Mouse (Mus musculus) heart, embryonic 11.5 days (tissue): Measurements from ENCODE around the gene Sgsm1. TPM values are rescaled to one million over a fixed set of nuclear protein-coding genes. Genes with fewer than 3 reads are reported as not detected.
A peak's percentile ranks its signal among the peaks of the same experiment; 100 is the strongest.

Experiments
- ATAC-seq: fragments of 200-750 bp; cut with Nextera tagmentation; replicated peaks from 2 replicates; pipeline ENCODE4 v1.8.0; 2017; ENCODE audit warnings: moderate library complexity; ENCODE audit not compliant: insufficient number of reproducible peaks, low FRiP score, low TSS enrichment
- H3K27ac ChIP-seq: fragments of 300-500 bp; sonication (generic); 2 replicates; pipeline ENCODE4 v1.5.1; 2014; ENCODE audit warnings: mild to moderate bottlenecking, low read depth, low read length
- H3K27me3 ChIP-seq: fragments of 300-500 bp; sonication (generic); 2 replicates; pipeline ENCODE4 v1.6.1; 2014; ENCODE audit warnings: mild to moderate bottlenecking, low read length, mixed read lengths; ENCODE audit not compliant: control insufficient read depth, insufficient read depth
- H3K36me3 ChIP-seq: fragments of 300-500 bp; sonication (generic); 2 replicates; pipeline ENCODE4 v1.6.1; 2014; ENCODE audit warnings: mild to moderate bottlenecking, low read length, moderate library complexity, mixed read lengths; ENCODE audit not compliant: control insufficient read depth, insufficient read depth
- H3K4me1 ChIP-seq: fragments of 300-500 bp; sonication (generic); 2 replicates; pipeline ENCODE4 v1.6.1; 2014; ENCODE audit warnings: low read length; ENCODE audit not compliant: control insufficient read depth, insufficient read depth
- H3K4me2 ChIP-seq: fragments of 300-500 bp; sonication (generic); 2 replicates; pipeline ENCODE4 v1.6.1; 2014; ENCODE audit warnings: mild to moderate bottlenecking, moderate library complexity
- H3K4me3 ChIP-seq: fragments of 300-500 bp; sonication (generic); 2 replicates; pipeline ENCODE4 v1.5.1; 2014; ENCODE audit warnings: low read depth, low read length
- H3K9ac ChIP-seq: fragments of 300-500 bp; sonication (generic); 2 replicates; pipeline ENCODE4 v1.6.1; 2014; ENCODE audit warnings: mild to moderate bottlenecking, low read depth, low read length, moderate library complexity
- H3K9me3 ChIP-seq: fragments of 300-500 bp; sonication (generic); replicated peaks from 2 replicates; pipeline ENCODE4 v1.6.1; 2016; ENCODE audit warnings: low read length; ENCODE audit not compliant: control insufficient read depth
- WGBS: fragments of 180-500 bp; shearing (Covaris S2); extraction: QIAGEN DNeasy Blood & Tissue Kit; methylation state at CpG from one replicate; pipeline ENCODE4 v1.1.7; 2014; ENCODE audit not compliant: insufficient replicate concordance; 5-methylcytosine and 5-hydroxymethylcytosine counted together
- polyA plus RNA-seq: library from polyadenylated mRNA; unstranded; fragments of >200 nt; fragmentation: Nextera tagmentation; extraction: Ambion mirVana; gene quantifications from 2 replicates; pipeline ENCODE4 v1.2.1, GENCODE M21; 2014

Gene Sgsm1
- polyA plus RNA-seq, 1 experiment from 2014 or later = 3.5 TPM

- Histone ChIP-seq H3K9me3 (no peaks in the 10 kb centered on the region), H3K9ac (no peak overlapping the region), H3K4me1 (no peaks in the 10 kb centered on the region), H3K27me3 (peaks cover 27% of the 10 kb centered on the region), H3K4me3 (no peak overlapping the region), H3K4me2 (no peak overlapping the region), H3K36me3 (no peaks in the 10 kb centered on the region), H3K27ac (no peak overlapping the region)
- WGBS = 65% methylated on average over 2 of the region's 2 CpGs
- no peak for ATAC-seq
These were observed 26.9 kb downstream of the Sgsm1 start for GRCm38 (mm10) chr5:113283726-113284125.

- Histone ChIP-seq H3K4me2 (no peak overlapping the region), H3K4me1 (no peaks in the 10 kb centered on the region), H3K27ac (no peak overlapping the region), H3K36me3 (no peaks in the 10 kb centered on the region), H3K27me3 (peaks cover 6% of the 10 kb centered on the region), H3K9ac (no peak overlapping the region), H3K4me3 (no peak overlapping the region), H3K9me3 (no peaks in the 10 kb centered on the region)
- ATAC-seq = no peak
- 87% methylated on average over 7 of the region's 7 CpGs for WGBS
These were observed 29.0 kb downstream of the Sgsm1 start for GRCm38 (mm10) chr5:113281557-113281956.

GRCm38 (mm10) chr5:113280138-113280856, 30.3 kb downstream of the Sgsm1 start:
- H3K9ac ChIP-seq = peak overlapping the region; percentile 56
- peak overlapping the region; percentile 57 for H3K4me2 ChIP-seq
- H3K4me1 ChIP-seq = no peaks in the 10 kb centered on the region
- ATAC-seq = peak; percentile 63; the same call in 1 of the 2 replicates
- H3K27ac ChIP-seq = no peak overlapping the region
- H3K9me3 ChIP-seq = no peaks in the 10 kb centered on the region
- H3K36me3 ChIP-seq = no peaks in the 10 kb centered on the region
- H3K4me3 ChIP-seq = peak overlapping the region; percentile 28
- 27% methylated on average over 15 of the region's 15 CpGs for WGBS
- H3K27me3 ChIP-seq = no peaks in the 10 kb centered on the region

GRCm38 (mm10) chr5:113275839-113276238, 34.7 kb downstream of the Sgsm1 start:
- Histone ChIP-seq H3K4me2 (no peak overlapping the region), H3K4me1 (peaks cover 3% of the 10 kb centered on the region; the same call in 1 of the 2 replicates), H3K27ac (no peak overlapping the region), H3K4me3 (no peak overlapping the region), H3K9ac (no peak overlapping the region), H3K9me3 (no peaks in the 10 kb centered on the region), H3K27me3 (no peaks in the 10 kb centered on the region), H3K36me3 (no peaks in the 10 kb centered on the region)
- 68% methylated on average over 10 of the region's 10 CpGs for WGBS
- ATAC-seq = no peak

GRCm38 (mm10) chr5:113271207-113271811, 39.3 kb downstream of the Sgsm1 start:
- H3K27me3 ChIP-seq = no peaks in the 10 kb centered on the region
- no peaks in the 10 kb centered on the region for H3K9me3 ChIP-seq
- no peaks in the 10 kb centered on the region for H3K36me3 ChIP-seq
- H3K27ac ChIP-seq = no peak overlapping the region
- 66% methylated on average over 11 of the region's 11 CpGs for WGBS
- no peak overlapping the region for H3K9ac ChIP-seq
- ATAC-seq = no peak
- peaks cover 3% of the 10 kb centered on the region; the same call in 1 of the 2 replicates for H3K4me1 ChIP-seq
- no peak overlapping the region; the same call in 1 of the 2 replicates for H3K4me2 ChIP-seq
- H3K4me3 ChIP-seq = no peak overlapping the region

- no peak overlapping the region for H3K4me2 ChIP-seq
- no peaks in the 10 kb centered on the region for H3K9me3 ChIP-seq
- no peaks in the 10 kb centered on the region for H3K27me3 ChIP-seq
- no peak overlapping the region for H3K9ac ChIP-seq
- ATAC-seq = no peak
- H3K36me3 ChIP-seq = no peaks in the 10 kb centered on the region
- no peak overlapping the region for H3K27ac ChIP-seq
- H3K4me3 ChIP-seq = no peak overlapping the region
- H3K4me1 ChIP-seq = peaks cover 3% of the 10 kb centered on the region; the same call in 1 of the 2 replicates
- 69% methylated on average over 3 of the region's 3 CpGs for WGBS
These were observed 40.5 kb downstream of the Sgsm1 start for GRCm38 (mm10) chr5:113270043-113270442.

GRCm38 (mm10) chr5:113268246-113268645, 42.3 kb downstream of the Sgsm1 start:
- no peak overlapping the region for H3K9ac ChIP-seq
- no peaks in the 10 kb centered on the region for H3K36me3 ChIP-seq
- H3K4me3 ChIP-seq = no peak overlapping the region
- no peaks in the 10 kb centered on the region for H3K27me3 ChIP-seq
- no peaks in the 10 kb centered on the region for H3K4me1 ChIP-seq
- H3K4me2 ChIP-seq = no peak overlapping the region
- no peaks in the 10 kb centered on the region for H3K9me3 ChIP-seq
- H3K27ac ChIP-seq = no peak overlapping the region
- ATAC-seq = 0 out of 2 replicates have a peak, but pooled peaks have one; percentile 46

- Histone ChIP-seq H3K9ac (no peak overlapping the region), H3K4me2 (no peak overlapping the region), H3K4me1 (no peaks in the 10 kb centered on the region), H3K27ac (no peak overlapping the region), H3K9me3 (no peaks in the 10 kb centered on the region), H3K4me3 (no peak overlapping the region), H3K36me3 (no peaks in the 10 kb centered on the region), H3K27me3 (no peaks in the 10 kb centered on the region)
- ATAC-seq = no peak
- 66% methylated on average over 8 of the region's 8 CpGs for WGBS
These were observed 44.9 kb downstream of the Sgsm1 start for GRCm38 (mm10) chr5:113265637-113266036.
